Mouse (Mus musculus): ENCODE results near the gene Jade3.
"Not testable (repeated sequence)": the region's sequence is repeated elsewhere in the genome, so short reads cannot be mapped to it uniquely, and the experiment has no call there.

Jade3 gene

DNA sequence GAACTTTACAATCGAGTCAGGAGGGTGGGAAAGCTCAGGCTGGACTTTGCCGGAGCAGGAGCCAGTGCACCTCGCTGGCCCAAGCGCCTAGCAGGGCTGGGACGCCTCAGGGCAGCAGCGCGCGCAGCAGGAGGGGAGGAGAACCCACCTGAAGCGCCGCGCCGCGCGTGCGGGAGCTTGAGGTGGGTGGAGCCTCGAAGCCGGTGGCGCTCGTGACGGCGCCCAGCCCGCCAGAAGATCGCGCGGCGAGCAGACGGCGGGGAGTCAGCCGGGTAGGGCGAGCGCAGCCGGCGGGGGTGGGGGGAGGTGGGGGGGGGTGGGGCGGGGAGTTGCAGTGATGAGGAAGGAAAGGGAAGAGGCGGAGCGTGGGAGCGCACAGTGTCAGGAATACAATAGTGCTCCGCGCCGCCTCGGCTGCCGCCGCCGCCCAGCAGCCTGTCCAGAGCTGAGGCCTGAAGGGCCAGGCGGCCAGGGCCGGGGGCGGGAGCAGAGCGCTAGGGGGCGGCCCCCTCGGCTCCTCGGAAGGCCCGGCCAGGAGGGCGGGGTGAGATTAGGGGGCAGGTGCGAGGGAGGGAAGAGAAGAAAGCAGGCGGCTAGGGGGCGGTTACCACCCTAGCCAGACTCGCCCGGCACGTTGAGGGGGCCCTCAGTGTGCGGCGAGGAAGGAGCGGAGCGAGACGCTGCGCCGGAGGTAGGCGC, at the start of gene Jade3:
Gene Jade3 (plus strand): TSS at position 549 of the 699 bp plus-strand sequence.
- DNase-seq (ENCODE audit: low read depth, low spot score): peak; percentile 37

DNA sequence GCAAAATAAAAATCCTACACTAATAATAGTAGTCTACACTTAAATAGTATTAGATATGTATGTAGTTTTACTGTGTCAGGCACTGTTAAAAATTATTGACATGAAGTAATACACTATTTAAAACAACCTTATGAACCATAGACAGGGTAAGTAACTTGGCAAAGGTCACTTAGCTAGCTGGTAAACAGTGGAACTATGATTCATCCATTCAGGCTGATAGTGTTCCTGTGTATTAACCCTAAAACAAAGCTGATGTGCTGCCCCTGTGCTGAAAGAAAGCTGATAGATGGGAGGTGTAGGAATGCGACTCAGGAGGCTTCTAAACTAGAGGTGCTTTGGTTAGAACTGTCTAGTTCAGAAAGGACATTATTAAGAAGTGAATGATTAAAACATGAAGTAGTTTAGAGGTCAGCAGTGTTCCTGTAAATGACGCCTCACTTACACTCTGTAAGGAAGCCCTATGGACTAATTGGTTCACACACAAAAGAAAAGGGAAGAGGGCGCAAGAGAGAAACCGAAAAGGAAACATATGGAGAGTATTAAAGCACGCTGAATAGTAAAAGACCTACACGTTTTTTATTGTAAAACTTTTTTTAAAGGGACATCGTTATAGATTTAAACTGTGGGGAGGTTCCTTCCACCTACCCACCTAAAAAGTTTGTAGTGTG, 46.0 kb upstream of the Jade3 start:
- no peak for DNase-seq (ENCODE audit: low read depth, low spot score)

DNA sequence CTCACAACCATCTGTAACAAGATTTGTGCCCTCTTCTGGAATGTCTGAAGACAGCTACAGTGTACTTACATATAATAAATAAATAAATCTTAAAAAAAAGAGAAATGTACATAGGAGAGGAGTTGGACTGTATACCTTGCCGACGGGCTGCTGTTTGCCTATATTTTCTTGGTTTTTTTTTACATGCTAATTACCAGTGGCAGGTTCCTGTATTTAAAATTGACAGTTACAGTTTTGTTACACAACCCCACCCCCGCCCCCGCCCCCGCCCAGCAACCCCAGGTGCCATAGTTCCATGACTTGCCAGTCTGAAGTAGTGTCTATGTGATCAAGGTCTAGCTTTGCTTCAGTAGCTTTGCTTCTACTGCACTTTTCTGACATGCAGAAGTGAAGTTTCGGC, 43.2 kb upstream of the Jade3 start:
- no peak for DNase-seq (ENCODE audit: low read depth, low spot score)

DNA sequence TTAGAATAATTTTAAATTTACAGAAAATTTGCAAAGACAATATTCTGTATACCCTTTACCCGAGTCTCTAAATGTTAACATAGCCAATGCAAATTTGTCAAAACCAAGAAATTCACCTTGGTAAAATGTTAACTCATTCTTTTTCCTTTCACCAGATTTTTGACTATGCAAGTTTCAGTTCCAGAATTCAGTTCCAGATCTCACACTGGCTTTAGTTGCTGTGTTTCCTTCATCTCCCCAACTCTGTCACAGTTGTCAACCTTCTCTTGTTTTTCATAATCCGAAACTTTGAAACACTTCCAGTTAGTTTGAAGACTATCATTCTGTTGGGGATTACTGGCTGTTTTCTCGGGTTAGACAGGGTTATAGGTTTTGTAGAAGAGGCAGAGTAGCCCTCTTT, 38.5 kb upstream of the Jade3 start:
- DNase-seq (ENCODE audit: low read depth, low spot score): no peak

DNA sequence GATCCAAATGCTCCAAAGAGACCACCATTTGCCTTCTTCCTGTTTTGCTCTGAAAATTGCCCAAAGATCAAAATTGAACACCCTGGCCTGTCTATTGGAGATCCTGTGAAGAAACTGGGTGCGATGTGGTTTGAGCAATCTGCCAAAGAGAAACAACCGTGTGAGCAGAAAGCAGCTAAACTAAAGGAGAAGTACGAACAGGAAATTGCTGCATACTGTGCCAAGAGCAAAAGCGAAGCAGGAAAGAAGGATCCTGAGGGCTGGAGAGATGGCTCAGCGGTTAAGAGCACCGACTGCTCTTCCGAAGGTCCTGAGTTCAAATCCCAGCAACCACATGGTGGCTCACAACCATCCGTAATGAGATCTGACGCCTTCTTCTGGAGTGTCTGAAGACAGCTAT, 33.5 kb upstream of the Jade3 start:
- not testable (repeated sequence) for DNase-seq (ENCODE audit: low read depth, low spot score)

DNA sequence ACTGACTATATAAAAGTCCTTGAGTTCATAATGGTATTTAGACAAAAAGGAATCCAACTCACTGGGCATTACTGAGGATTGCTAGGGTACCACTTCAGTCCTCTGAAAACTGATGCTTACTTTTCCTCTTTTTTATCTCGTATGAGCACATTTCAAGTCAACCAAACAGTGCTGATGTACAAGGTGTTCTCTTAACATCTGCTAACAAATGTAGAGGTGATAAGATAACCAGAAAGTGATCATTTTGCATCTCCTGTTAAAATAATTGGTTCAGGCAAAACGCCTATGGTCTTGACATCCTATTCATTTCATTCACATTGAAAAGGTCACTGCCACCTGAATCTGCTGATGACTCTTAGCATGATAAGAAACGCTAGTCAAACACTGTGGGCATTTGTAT, 32.5 kb upstream of the Jade3 start:
- DNase-seq (ENCODE audit: low read depth, low spot score): no peak

DNA sequence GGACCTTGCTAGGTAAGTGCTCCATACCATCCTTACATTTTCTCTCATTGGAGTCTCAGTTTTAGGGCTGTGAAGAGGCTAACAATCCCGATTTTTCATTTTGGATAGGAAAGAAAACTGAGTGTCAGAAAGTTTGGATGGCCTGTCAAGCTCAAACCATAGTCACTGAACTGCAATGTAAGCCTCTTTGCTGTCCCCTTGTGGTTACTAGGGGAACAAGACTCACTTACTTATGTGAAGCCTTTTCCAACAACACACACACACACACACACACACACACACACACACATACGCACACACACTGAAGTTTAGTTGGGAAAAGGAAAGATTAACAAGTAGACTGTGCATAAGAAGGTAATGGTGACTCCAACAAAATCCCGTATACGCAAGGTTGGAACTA, 21.4 kb upstream of the Jade3 start:
- DNase-seq (ENCODE audit: low read depth, low spot score): no peak

DNA sequence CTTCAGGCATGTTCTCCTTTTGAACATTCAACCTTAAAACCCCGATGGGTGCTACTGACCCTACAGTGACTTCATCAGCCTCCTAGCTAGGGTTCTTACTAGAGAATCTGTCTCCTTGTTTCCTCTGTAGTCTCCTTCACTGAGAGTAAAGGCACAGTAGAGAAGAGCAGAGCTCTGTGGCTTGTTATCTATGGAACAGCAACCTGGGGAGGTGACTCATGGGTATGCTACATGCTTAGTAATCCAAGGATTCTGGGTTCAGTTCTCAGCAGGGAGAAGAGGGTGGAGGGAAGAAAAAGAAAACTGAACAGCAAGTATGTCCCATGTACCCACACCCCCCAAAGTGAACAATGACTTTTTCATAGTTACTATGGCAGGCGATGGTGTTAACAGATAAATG, 18.6 kb upstream of the Jade3 start:
- no peak for DNase-seq (ENCODE audit: low read depth, low spot score)

DNA sequence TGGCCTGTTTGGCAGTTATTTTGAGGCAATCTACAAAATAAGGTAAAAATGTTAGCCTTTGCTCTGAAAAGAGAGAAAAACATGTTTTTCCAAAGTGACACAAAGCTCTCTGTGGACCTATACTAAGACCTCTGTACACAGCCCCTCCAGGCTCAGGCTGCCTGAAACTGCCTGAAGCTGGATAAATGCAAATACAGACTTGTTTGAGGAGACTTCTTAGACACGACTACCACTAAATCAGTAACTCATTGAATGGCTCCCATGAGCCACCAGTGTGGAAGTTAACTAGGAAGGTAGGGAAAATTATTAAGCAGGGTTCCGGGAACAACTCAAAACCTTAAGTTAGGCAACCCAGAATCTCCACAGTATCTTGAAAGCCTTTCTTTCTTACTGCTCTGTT, 17.8 kb upstream of the Jade3 start:
- DNase-seq (ENCODE audit: low read depth, low spot score): no peak

DNA sequence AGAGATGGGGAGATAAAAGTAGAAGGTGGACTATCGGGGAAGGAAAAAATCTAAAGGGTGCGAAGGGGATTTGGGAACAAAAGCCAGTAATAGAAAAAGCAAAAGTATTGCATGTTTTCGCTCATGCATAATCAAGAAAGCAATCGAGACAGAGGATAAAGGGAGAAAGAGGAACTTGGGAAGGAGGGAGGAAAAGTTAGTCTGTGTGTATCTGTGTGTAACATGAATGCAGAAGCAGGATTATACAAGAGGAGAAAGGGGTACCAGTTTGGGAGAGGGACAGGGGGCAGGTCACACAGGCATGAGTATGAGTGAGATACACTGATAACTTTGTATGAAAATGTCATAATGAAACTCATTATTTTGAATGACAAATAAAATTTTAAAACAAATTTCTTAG, 14.1 kb upstream of the Jade3 start:
- no peak for DNase-seq (ENCODE audit: low read depth, low spot score)

DNA sequence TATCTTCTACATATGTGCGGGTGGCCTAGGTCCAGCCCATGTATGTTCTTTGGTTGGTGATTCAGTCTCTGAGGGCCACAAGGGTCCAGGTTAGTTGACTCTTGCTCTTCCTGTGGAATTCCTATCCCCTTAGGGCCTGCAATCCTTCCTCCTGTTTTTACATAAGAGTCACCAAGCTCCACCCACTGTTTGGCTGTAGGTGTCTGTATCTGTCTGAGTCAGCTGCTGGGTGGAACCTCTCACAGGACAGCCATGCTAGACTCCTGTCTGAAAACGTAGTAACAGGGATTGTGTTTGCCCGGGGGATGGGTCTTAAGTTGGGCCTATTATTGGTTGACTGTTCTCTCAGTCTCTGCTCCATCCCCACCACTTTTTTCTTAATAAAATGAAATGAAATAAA, 13.3 kb upstream of the Jade3 start:
- DNase-seq (ENCODE audit: low read depth, low spot score): no peak

DNA sequence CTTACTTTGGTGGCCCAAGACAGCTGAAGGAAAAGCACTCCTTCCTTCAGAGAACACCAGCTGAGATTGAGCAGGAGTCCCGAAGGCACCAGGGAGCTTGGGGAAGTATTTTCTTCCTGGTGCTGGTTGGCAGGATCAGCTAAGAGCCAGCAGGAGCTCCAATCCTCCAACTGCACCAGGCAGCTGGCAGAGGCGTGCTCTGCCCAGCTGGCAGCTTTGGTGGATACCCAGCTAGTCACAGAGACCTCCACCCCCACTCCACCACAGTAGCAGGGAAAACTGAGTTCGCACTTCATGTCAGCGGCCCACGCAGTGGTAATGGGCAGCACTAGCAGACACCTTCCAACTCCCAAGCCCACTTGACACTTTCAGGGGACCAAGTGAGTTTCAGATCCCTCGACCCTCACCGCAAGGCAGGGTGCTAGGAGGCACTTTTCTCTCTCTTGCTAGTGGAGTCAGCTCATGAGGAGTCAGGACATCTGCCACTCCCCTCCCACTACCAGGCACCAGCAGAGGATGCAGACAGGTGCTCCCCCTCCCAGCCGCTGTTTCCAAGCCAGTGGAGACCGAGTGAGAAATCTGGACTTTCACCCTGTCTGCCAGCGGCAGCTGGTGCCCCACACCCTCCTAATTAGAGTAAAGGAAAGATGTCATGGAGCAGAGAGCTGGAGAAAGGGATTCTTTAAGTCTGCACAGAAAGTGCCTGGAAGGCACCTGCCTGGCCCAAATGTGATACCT, 10.4 kb upstream of the Jade3 start:
- DNase-seq (ENCODE audit: low read depth, low spot score): no peak

DNA sequence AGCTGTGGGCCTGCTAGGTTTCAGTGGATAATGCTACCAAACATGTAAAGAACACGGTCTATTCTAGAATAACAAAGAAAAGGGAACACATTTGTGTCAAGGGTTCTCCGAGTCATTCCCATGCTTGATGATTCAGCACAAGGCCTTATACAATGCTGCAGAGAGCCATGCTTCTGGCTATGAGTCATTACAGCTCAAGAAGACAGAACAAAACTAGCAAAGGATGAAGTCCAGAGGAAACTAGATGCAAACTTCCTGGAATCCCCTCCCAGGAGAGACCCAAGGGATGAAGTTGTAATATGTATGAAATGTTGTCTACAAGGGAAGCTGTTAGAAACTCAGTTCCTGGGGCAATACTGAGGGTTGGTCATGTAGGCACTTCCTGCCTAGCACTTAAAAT, 7.0 kb upstream of the Jade3 start:
- no peak for DNase-seq (ENCODE audit: low read depth, low spot score)

DNA sequence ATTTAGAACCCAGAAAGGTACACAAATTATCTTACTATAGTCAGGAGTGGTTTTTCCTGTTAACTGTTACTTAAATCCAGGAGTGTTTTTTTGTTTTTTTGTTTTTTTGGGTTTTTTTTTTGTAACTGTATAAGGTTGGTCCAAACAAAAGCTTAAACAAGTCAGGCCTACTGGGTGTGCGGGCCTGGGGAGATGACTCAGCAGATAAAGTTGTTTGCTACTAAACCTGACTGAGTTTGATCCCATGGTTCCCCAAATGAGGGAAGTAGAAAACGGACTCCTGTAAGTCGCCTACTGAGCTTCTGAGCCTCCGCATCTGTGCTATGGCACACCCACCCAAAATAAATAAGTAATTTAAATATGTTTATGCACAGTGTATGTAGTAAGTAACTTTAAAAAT, 6.0 kb upstream of the Jade3 start:
- DNase-seq (ENCODE audit: low read depth, low spot score): no peak

DNA sequence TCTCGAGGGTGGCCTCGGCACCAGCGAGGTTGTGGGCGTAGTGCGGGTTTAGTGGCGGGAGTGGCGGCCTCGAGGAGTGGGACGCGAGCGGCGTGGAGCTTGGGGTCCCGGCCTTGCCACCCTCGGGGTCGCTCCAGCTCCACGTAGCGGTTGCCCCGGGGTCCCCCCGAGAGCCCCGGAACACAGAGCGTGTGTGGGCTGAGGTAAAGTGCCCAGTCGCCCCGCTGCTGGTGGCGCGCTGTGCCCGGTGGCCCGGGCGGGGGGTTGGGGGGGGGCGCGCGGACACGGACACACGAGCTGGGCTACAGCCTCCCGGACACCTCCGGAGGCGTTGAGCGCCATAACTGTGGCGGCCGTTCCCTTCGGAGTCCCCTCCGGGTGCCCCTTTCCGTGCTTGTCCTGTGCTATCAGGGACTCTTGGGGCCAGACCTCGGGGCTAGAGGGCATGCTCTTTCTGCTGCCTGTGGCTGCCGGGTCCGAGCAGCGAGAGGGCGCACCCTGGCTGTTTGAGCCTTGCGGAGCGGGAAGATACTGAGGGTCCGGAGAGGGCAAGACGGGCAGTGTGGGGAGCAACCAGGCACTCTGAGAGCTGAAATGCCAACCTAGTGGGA, 456 bp downstream of the Jade3 start:
- DNase-seq (ENCODE audit: low read depth, low spot score): no peak

DNA sequence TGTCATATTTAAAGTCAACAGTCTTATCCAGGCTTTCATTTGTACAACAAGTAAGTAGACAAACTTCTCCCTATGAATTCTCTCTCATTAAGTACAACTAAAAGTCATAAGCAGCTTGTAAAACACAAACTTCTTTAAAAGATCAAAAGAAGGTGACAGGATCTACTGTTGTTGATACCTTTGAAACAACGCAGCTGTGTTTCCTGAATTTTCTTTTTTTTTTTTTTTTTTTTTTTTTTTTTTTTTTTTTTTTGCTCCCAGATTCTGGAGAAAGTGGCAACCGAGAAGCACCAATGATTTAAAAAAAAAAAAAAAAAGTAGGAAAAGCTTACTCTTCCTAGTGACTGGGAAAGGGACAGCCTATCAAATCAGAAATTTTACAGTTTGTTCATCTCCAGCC, 57.7 kb downstream of the Jade3 start:
- no peak for DNase-seq (ENCODE audit: low read depth, low spot score)

DNA sequence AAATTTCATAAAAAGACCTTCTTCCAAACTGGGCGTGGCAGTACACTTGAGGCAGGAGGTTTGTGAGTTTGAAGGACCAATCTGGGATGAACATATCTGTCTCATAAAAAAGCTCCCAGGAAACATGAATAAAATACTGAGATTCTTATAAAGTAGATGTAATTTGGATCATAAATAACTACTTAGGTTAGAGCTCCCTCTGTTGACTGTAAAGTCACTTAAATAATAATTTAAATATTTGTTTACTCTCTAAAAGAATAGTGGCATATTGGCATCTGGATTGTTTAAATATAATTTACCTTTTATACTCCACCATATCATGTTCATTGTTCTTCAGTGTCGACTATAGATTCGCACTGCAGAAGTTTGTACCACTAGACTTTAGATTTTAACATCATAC, 72.2 kb downstream of the Jade3 start:
- DNase-seq (ENCODE audit: low read depth, low spot score): no peak

DNA sequence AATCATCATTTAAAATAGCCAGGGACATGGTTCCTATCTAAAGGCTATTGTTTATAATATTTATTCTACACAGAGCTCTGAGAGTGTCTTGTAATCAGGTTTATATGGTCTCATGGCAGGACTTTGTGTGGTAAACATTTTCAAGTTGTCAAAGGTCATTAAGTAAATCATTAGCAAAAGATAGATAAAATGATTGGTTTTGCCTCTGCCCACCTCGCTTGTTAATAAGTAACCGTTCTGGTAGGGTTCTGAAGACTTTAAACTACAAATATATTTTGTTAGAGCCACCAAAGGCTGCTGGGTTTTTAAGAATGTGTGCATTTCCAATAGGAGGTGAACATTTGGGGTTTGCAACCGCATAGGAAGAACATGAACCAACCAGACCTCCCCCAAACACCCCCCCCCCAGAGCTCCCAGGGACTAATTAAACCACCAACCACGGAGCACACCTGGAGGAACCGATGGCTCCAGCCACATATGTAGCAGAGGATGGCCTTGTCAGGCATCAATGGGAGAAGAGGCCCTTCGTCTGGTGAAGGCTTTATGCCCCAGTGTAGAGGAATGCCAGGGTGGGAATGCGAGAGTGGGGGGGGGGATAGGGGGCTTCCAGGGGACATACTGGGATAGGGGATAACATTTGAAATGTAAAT, 94.9 kb downstream of the Jade3 start:
- no peak for DNase-seq (ENCODE audit: low read depth, low spot score)

DNA sequence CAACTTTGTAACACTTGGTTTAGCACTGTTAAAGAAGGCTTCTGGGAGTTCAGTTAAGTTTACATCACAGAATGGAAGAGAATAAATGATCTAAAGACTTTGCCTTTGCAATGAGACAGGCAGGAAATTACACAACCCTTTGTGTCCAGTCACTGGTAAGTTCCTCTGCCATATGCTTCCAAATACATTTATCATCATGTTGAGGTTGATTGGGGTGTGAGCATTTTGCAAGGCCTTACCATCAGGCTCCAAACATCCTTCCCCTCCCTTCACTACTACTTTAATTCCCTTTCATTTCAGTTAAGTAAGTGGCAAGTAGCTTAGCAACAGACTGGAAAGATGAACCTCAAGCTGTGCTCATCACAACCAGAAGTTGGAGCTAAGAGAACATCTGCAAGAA, 96.1 kb downstream of the Jade3 start:
- DNase-seq (ENCODE audit: low read depth, low spot score): no peak

DNA sequence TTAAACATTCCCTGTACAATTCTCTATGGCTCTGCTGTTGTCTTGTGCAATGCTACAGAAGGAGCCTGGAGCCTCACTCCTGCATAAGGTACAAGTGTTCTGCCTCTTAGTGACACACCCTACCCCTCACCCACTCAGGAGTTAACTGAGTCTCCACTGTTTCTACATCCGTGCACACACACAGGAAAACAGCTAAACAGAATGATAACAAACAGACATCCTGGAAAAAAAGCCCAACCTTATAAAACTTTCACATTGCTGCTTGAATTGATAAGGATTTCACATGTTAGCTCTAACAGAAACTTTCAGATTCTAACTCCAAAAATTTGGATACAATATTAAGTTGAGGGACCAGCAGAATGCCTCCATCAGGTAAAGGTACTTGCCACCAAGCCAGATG, 107.1 kb downstream of the Jade3 start:
- DNase-seq (ENCODE audit: low read depth, low spot score): no peak

DNA sequence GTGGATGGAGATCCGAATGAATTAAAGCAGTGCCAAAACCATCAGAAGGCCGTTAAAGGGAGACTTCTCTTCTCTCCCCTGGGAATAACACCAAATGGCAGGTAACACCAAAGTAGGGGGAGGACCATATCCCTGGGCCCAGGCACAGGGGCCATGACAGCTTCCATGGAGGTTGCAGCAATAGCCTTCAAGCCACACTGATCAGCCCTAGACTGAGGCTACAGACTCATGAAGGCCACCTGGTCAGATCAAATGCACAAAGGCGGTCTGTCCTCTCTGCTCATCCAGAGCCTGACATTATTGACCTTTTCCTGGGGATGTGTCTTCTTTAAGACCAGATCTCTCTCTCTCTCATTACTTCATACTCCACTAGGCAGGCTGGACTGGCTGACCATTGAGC, 118.4 kb downstream of the Jade3 start:
- DNase-seq (ENCODE audit: low read depth, low spot score): no peak

DNA sequence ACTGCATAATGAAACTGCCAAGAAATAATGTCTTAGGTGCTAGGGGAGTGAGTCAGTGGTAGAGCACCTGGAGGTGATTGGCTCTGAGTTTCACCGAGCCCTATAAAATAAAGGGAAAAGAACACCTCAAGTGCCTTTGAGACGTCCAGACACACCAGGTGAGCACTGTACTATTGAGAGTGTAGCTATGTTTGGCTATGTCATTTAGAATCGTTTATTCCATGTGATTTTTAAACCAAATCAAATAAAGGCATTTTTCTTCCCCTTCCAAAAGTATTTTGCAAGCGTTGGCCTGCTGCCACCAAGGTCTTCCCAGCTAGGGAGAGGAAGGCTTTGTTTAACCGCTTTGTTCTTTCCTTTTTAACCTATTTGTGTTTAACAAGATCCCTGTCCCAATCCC, 122.1 kb downstream of the Jade3 start:
- DNase-seq (ENCODE audit: low read depth, low spot score): no peak
